Mouse (Mus musculus) forebrain, embryonic 11.5 days (tissue): Measurements from ENCODE around the gene Tcte1. TPM values are rescaled to one million over a fixed set of nuclear protein-coding genes. Genes with fewer than 3 reads are reported as not detected.

Experiments
- ATAC-seq: fragments of 200-750 bp; cut with Nextera tagmentation; replicated peaks from 2 replicates; pipeline ENCODE4 v1.8.0; 2017; ENCODE audit warnings: moderate TSS enrichment; ENCODE audit not compliant: low FRiP score
- DNase-seq: peaks from one replicate; pipeline ENCODE4 v3.0.0-alpha.2; 2017; ENCODE audit warnings: low spot score
- H3K27ac ChIP-seq: fragments of 300-500 bp; sonication (generic); 2 replicates; pipeline ENCODE4 v1.5.1; 2014; ENCODE audit warnings: low read depth, low read length
- H3K27me3 ChIP-seq: fragments of 300-500 bp; sonication (generic); 2 replicates; pipeline ENCODE4 v1.6.1; 2014; ENCODE audit warnings: mild to moderate bottlenecking, low read length, mixed read lengths; ENCODE audit not compliant: control insufficient read depth, insufficient read depth
- H3K36me3 ChIP-seq: fragments of 300-500 bp; sonication (generic); 2 replicates; pipeline ENCODE4 v1.6.1; 2014; ENCODE audit warnings: mild to moderate bottlenecking, low read length, moderate library complexity, mixed read lengths; ENCODE audit not compliant: control insufficient read depth, insufficient read depth
- H3K4me1 ChIP-seq: fragments of 300-500 bp; sonication (generic); replicated peaks from 2 replicates; pipeline ENCODE4 v1.6.1; 2014; ENCODE audit warnings: low read length, mixed read lengths; ENCODE audit not compliant: control insufficient read depth, insufficient read depth
- H3K4me2 ChIP-seq: fragments of 300-500 bp; sonication (generic); 2 replicates; pipeline ENCODE4 v1.6.1; 2014; ENCODE audit warnings: low read depth, mild to moderate bottlenecking, low read length, moderate library complexity, mixed read lengths; ENCODE audit not compliant: severe bottlenecking
- H3K4me3 ChIP-seq: fragments of 300-500 bp; sonication (generic); 2 replicates; pipeline ENCODE4 v1.5.1; 2014; ENCODE audit warnings: low read depth, low read length
- H3K9ac ChIP-seq: fragments of 300-500 bp; sonication (generic); 2 replicates; pipeline ENCODE4 v1.6.1; 2014; ENCODE audit warnings: low read length
- H3K9me3 ChIP-seq: fragments of 300-500 bp; sonication (generic); 2 replicates; pipeline ENCODE4 v1.6.1; 2016; ENCODE audit warnings: low read length, mixed read lengths; ENCODE audit not compliant: control insufficient read depth
- whole genome bisulfite sequencing: fragments of 180-500 bp; shearing (Covaris S2); extraction: QIAGEN DNeasy Blood & Tissue Kit; methylation state at CpG from one replicate; pipeline ENCODE4 v1.1.7; 2014; 5-methylcytosine and 5-hydroxymethylcytosine counted together
- polyA plus RNA-seq: library from polyadenylated mRNA; unstranded; fragments of >200 nt; fragmentation: Nextera tagmentation; extraction: Ambion mirVana; gene quantifications from 2 replicates; pipeline ENCODE4 v1.2.1, GENCODE M21; 2014

Gene Tcte1
- polyA plus RNA-seq, 1 experiment from 2014 or later, result 0.95 TPM

DNA sequence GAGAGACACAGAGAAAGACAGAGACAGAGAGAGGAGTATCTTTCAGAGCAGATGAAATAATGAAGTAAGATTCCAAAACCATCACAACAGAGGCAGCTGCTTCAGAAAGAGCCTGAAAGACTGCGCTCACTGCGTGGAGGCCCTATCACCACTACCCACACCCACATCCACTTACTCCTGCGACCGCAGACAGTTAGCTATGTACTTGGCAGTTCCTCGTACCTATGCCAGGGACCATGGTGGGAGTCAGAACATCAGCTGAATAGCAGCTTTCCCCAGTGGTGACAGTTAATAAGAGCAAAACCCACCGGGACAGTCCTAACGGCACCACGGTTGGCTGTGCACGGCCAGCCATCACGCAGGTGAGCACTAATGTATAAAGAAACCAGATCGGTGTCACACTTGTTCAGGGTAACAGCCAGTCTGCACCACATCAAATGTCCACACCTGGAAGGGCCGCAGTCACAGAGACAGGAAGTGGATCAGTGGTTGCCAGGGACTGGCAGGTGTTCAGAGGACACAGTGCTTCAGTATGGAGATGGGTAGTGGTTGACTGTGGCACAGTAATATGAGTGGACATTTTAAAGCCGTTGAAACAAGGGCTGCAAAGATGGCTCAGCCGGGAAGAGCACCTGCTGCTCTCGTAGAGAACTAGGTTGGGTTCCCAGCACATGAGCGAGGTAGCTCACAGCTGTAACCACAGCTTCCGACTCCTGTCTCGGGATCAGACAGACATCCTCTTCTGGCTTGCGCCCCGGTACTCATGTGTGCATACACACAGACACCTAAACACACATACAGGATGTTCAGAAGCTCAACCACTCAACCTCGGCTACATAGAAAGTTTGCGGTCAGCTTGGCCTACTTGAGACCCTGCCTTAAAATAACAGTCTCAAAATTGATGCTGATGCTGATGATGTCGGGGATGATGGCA is 34.6 kb upstream of the Tcte1 start:
- no peak overlapping the region for H3K4me2 ChIP-seq
- no peak overlapping the region for H3K27ac ChIP-seq
- ATAC-seq (no peak), DNase-seq (no peak)
- H3K4me1 ChIP-seq, result no peaks in the 10 kb centered on the region
- 88% methylated on average over 23 of the region's 23 CpGs for WGBS
- H3K9me3 ChIP-seq, result no peaks in the 10 kb centered on the region
- no peak overlapping the region for H3K4me3 ChIP-seq
- no peak overlapping the region for H3K9ac ChIP-seq
- no peaks in the 10 kb centered on the region for H3K36me3 ChIP-seq
- H3K27me3 ChIP-seq, result no peaks in the 10 kb centered on the region

DNA sequence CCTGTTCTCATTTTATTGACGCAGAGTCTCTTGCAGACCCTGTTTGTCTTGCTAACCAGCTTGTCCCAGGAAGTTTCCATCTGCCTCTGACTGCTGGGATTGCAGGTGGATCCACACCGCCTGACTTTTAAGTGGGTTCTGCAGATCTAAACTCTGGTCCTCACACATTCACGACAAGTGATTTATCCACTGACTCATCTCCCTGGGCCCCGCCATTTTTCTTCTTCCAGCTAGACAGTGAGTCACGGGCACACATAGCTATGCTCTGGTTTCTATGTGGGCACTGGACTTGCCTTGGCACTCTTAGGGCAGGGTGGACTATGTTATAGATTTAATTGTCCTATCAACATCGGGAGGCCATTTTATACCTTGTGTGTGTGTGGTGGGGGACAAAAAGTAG is 33.5 kb upstream of the Tcte1 start:
- DNase-seq, result no peak
- no peaks in the 10 kb centered on the region for H3K9me3 ChIP-seq
- ATAC-seq, result no peak
- no peak overlapping the region for H3K9ac ChIP-seq
- no peaks in the 10 kb centered on the region for H3K4me1 ChIP-seq
- H3K36me3 ChIP-seq, result no peaks in the 10 kb centered on the region
- no peak overlapping the region for H3K4me3 ChIP-seq
- H3K27me3 ChIP-seq, result no peaks in the 10 kb centered on the region
- WGBS, result 85% methylated on average over 6 of the region's 6 CpGs
- no peak overlapping the region for H3K27ac ChIP-seq
- no peak overlapping the region for H3K4me2 ChIP-seq

DNA sequence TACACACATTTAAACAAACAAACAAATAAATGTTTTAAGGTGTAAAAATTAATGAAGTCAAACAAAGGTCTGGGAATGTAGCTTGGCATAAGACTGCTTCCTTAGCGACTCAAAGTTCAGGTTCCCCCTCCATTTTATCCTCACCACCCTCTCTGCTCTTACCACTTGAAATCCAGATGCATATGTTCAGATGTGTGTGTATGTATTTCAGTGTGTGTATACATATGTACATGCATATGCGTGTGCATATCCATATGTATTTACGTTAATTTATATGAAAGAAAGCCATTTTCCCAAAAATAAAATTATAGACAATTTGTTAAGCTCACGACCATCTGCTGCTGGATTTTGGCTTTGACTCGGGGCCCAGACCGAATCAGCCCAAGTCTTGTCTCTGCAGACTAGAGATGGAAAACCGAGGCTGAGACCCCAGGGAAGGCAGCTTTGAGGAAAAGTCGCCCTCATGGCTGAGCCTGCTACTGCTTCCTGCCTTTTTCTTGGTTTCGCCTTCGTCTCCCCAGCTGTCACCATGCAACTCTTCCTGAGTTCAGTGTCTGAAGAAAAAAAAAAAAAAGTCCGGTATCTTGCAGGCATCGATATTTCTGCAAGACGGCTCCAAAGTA is 32.6 kb upstream of the Tcte1 start:
- WGBS, result 82% methylated on average over 13 of the region's 13 CpGs
- DNase-seq (no peak), ATAC-seq (no peak)
- Histone ChIP-seq H3K27me3 (no peaks in the 10 kb centered on the region), H3K4me3 (no peak overlapping the region), H3K27ac (no peak overlapping the region), H3K4me1 (no peaks in the 10 kb centered on the region), H3K9me3 (no peaks in the 10 kb centered on the region), H3K36me3 (no peaks in the 10 kb centered on the region), H3K4me2 (no peak overlapping the region), H3K9ac (no peak overlapping the region)

DNA sequence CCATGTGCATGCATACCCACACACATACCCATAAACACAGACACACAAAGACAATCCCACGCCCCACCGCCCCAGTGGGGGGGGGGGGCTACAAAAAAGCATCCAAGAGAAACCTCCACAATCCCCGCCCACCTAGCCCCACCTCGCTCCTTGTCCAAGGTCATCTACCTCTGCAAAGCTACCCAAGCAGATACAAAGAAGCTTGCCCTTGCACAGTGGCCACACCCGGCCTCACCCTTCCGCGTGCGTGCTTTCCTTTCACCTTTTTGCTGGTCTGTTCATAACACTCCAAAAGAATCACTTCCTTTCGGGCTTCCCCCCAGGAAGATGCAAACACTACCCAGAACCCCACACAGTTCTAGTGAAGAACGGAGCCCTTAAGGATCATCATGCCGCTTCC is 27.8 kb upstream of the Tcte1 start:
- H3K9me3 ChIP-seq, result no peaks in the 10 kb centered on the region
- no peak overlapping the region for H3K9ac ChIP-seq
- no peak for DNase-seq

DNA sequence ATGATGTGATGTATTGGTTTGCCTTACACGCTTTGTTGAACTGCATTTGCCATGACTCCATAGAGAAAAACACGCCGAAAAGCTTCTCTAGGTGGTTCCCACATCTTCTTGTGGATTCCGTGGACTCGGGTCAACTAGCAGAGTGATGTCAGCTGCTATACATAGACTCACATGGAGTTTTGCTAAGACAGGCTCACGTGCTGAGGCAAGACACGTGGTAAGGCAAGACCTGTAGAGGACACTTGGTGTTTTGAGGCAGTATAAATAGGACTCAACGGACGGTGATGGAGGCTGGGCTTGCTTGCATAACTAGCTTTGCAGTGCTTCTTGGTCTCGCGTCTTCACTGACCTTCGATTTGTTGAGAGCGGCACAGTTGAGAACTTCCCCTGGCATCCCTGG is 24.8 kb upstream of the Tcte1 start:
- Histone ChIP-seq H3K4me1 (no peaks in the 10 kb centered on the region), H3K27ac (no peak overlapping the region), H3K4me3 (no peak overlapping the region), H3K36me3 (no peaks in the 10 kb centered on the region), H3K27me3 (no peaks in the 10 kb centered on the region), H3K4me2 (no peak overlapping the region), H3K9ac (no peak overlapping the region), H3K9me3 (no peaks in the 10 kb centered on the region)
- no peak for DNase-seq
- WGBS, result 86% methylated on average over 13 of the region's 13 CpGs
- ATAC-seq, result no peak

More for the DNA sequence above, 27.8 kb upstream of the Tcte1 start:
- Histone ChIP-seq H3K27ac (no peak overlapping the region), H3K4me1 (no peaks in the 10 kb centered on the region), H3K4me3 (no peak overlapping the region), H3K4me2 (no peak overlapping the region), H3K36me3 (no peaks in the 10 kb centered on the region), H3K27me3 (no peaks in the 10 kb centered on the region)
- no peak for ATAC-seq
- 78% methylated on average over 11 of the region's 11 CpGs for WGBS

DNA sequence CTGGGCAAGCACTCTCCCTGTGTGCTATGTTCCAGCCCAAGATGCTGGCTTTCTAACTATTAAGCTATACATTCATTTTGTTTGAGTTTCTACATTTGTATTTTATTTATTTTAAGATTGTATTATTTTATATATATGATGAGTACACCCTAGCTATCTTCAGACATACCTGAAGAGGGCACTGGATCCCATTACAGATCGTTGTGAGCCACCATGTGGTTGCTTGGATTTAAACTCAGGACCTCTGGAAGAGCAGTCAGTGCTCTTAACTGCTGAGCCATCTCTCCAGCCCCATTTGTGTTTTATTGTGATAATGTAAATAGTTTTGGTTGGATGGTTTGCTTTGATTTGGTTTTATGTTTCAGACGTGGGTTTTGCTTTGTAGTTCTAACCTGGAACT is 23.7 kb upstream of the Tcte1 start:
- Histone ChIP-seq H3K4me2 (no peak overlapping the region), H3K4me3 (no peak overlapping the region), H3K4me1 (no peaks in the 10 kb centered on the region), H3K9me3 (no peaks in the 10 kb centered on the region), H3K36me3 (no peaks in the 10 kb centered on the region), H3K9ac (no peak overlapping the region), H3K27me3 (no peaks in the 10 kb centered on the region), H3K27ac (no peak overlapping the region)
- 51% methylated on average over 2 of the region's 2 CpGs for WGBS
- ATAC-seq (no peak), DNase-seq (no peak)

DNA sequence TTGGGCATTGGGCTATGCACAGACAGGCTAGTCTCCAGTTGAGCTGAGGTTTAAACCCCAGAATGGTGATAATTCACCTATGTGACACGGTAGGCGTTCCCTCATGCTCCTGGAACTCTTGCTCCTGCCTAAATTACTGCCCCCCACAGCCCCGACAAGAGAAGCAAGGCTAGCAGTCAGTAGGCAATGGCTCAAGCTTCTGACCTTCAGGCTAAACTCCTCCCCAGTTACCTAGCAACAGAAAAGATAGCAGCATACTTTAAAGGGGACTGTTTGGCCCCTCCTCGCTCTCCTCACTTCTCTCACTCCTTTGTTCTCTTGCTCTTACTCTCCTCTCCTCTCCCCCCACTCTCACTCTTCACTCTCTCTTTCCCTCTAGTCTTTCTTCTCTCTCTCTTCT is 22.3 kb upstream of the Tcte1 start:
- Histone ChIP-seq H3K9me3 (no peaks in the 10 kb centered on the region), H3K9ac (no peak overlapping the region)

DNA sequence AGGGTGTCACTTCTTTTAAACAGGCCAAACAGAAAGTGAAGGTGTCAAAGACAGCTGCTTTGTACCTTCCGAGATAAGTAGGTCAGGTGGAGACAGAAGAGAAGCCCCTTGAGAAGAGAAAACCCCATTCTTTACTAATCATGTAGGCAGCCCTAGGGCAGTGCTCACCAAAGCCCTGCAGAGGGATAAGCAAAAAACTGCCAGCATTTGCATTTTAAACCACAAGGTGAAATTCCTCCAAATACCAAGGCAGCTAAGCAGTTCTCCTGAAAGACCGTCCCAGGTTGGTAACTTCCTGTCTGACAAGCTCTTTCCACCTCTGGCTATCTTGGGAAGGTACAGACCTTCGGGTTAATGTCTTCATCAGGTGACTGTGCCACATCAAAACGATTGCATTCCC is 20.9 kb upstream of the Tcte1 start:
- 63% methylated on average over 4 of the region's 4 CpGs for WGBS
- no peak for DNase-seq
- no peak overlapping the region for H3K4me2 ChIP-seq
- ATAC-seq, result no peak
- H3K9ac ChIP-seq, result no peak overlapping the region
- H3K27ac ChIP-seq, result no peak overlapping the region
- no peaks in the 10 kb centered on the region; the same call in 1 of the 2 replicates for H3K4me1 ChIP-seq
- H3K36me3 ChIP-seq, result no peaks in the 10 kb centered on the region
- no peaks in the 10 kb centered on the region for H3K27me3 ChIP-seq
- no peaks in the 10 kb centered on the region for H3K9me3 ChIP-seq
- H3K4me3 ChIP-seq, result no peak overlapping the region

More for the DNA sequence above, 22.3 kb upstream of the Tcte1 start:
- Histone ChIP-seq H3K4me1 (no peaks in the 10 kb centered on the region), H3K4me2 (no peak overlapping the region), H3K27me3 (no peaks in the 10 kb centered on the region), H3K36me3 (no peaks in the 10 kb centered on the region), H3K4me3 (no peak overlapping the region), H3K27ac (no peak overlapping the region)
- ATAC-seq (no peak), DNase-seq (no peak)
- WGBS, result 48% methylated on average over 4 of the region's 4 CpGs
